Mouse (Mus musculus) neural tube, embryonic 15.5 days (tissue): Measurements from ENCODE around the gene Olfr1115. TPM values are rescaled to one million over a fixed set of nuclear protein-coding genes. Genes with fewer than 3 reads are reported as not detected.
"Not testable (repeated sequence)": the region's sequence is repeated elsewhere in the genome, so short reads cannot be mapped to it uniquely, and the experiment has no call there.

ENCODE experiments used
- ATAC-seq: fragments of 200-750 bp; cut with Nextera tagmentation; 2 replicates; pipeline ENCODE4 v1.8.0; 2017; ENCODE audit warnings: mild to moderate bottlenecking, moderate TSS enrichment, moderate library complexity; ENCODE audit not compliant: low FRiP score
- H3K27ac ChIP-seq: fragments of 300-500 bp; sonication (generic); replicated peaks from 2 replicates; pipeline ENCODE4 v1.5.1; 2015; ENCODE audit warnings: mild to moderate bottlenecking, inconsistent platforms
- H3K27me3 ChIP-seq: fragments of 300-500 bp; sonication (generic); replicated peaks from 2 replicates; pipeline ENCODE4 v1.6.1; 2015; ENCODE audit warnings: inconsistent platforms
- H3K36me3 ChIP-seq: fragments of 300-500 bp; sonication (generic); 2 replicates; pipeline ENCODE4 v1.6.1; 2015; ENCODE audit warnings: inconsistent platforms
- H3K4me1 ChIP-seq: fragments of 300-500 bp; sonication (generic); 2 replicates; pipeline ENCODE4 v1.6.1; 2015; ENCODE audit warnings: inconsistent platforms
- H3K4me2 ChIP-seq: fragments of 300-500 bp; sonication (generic); 2 replicates; pipeline ENCODE4 v1.6.1; 2015; ENCODE audit warnings: inconsistent platforms, mild to moderate bottlenecking, moderate library complexity
- H3K4me3 ChIP-seq: fragments of 300-500 bp; sonication (generic); replicated peaks from 2 replicates; pipeline ENCODE4 v1.5.1; 2015; ENCODE audit warnings: mild to moderate bottlenecking, inconsistent platforms
- H3K9ac ChIP-seq: fragments of 300-500 bp; sonication (generic); replicated peaks from 2 replicates; pipeline ENCODE4 v1.6.1; 2015; ENCODE audit warnings: mild to moderate bottlenecking, inconsistent platforms
- H3K9me3 ChIP-seq: fragments of 300-500 bp; sonication (generic); replicated peaks from 2 replicates; pipeline ENCODE4 v1.6.1; 2016; ENCODE audit warnings: inconsistent platforms
- WGBS: fragments of 180-500 bp; shearing (Covaris S2); methylation state at CpG from one replicate; pipeline ENCODE4 v1.1.7; 2015; ENCODE audit warnings: mixed read lengths; 5-methylcytosine and 5-hydroxymethylcytosine counted together
- microRNA-seq: library from miRNA; unstranded; fragments of <30 nt; microRNA quantifications from one replicate; pipeline ENCODE4, GENCODE M21; 2017
- polyA plus RNA-seq: library from polyadenylated mRNA; unstranded; fragments of >200 nt; fragmentation: Nextera tagmentation; extraction: Ambion mirVana; gene quantifications from 2 replicates; pipeline ENCODE4 v1.2.1, GENCODE M21; 2015

Olfr1115 gene
- polyA plus RNA-seq: not detected in 2 replicates

GRCm38 (mm10) chr2:87247713-87248112 lies at the start of gene Olfr1115:
Gene Olfr1115 (plus strand): TSS chr2:87248013.
- 89% methylated on average over 2 of the region's 2 CpGs for WGBS
- H3K27me3 ChIP-seq: no peaks in the 10 kb centered on the region

GRCm38 (mm10) chr2:87208670-87209069 lies 39.1 kb upstream of the Olfr1115 start, which contains the start of gene Olfr1113:
Gene Olfr1113 (plus strand): TSS chr2:87208970.
- 92% methylated on average over 2 of the region's 2 CpGs for WGBS
- ATAC-seq: no peak
- Histone ChIP-seq H3K27ac (no peak within 1 kb of the TSS), H3K9me3 (no peaks in the 10 kb centered on the region), H3K4me1 (no peaks in the 10 kb centered on the region), H3K27me3 (no peaks in the 10 kb centered on the region), H3K36me3 (no peaks in the 10 kb centered on the region), H3K9ac (no peak within 1 kb of the TSS), H3K4me3 (no peak within 1 kb of the TSS), H3K4me2 (no peak within 1 kb of the TSS)

More at GRCm38 (mm10) chr2:87247713-87248112, at the start of gene Olfr1115:
- no peak within 1 kb of the TSS for H3K4me2 ChIP-seq
- no peak within 1 kb of the TSS for H3K27ac ChIP-seq
- H3K36me3 ChIP-seq: no peaks in the 10 kb centered on the region
- no peaks in the 10 kb centered on the region for H3K9me3 ChIP-seq
- no peak within 1 kb of the TSS for H3K9ac ChIP-seq
- no peak for ATAC-seq
- H3K4me3 ChIP-seq: no peak within 1 kb of the TSS
- H3K4me1 ChIP-seq: no peaks in the 10 kb centered on the region

- no peak for ATAC-seq
Observed at GRCm38 (mm10) chr2:87267234-87267633, 19.4 kb downstream of the Olfr1115 start, which contains the start of gene Olfr1116. Gene Olfr1116 (plus strand): TSS chr2:87267534.

GRCm38 (mm10) chr2:87293977-87294376 lies 46.2 kb downstream of the Olfr1115 start:
- not testable (repeated sequence) for H3K27ac ChIP-seq, H3K36me3 ChIP-seq, H3K9me3 ChIP-seq, ATAC-seq, H3K9ac ChIP-seq, H3K4me3 ChIP-seq, H3K4me2 ChIP-seq, H3K4me1 ChIP-seq, H3K27me3 ChIP-seq

More at GRCm38 (mm10) chr2:87267234-87267633, 19.4 kb downstream of the Olfr1115 start, which contains the start of gene Olfr1116:
- H3K4me3 ChIP-seq: no peak within 1 kb of the TSS
- H3K36me3 ChIP-seq: no peaks in the 10 kb centered on the region
- H3K4me1 ChIP-seq: no peaks in the 10 kb centered on the region
- no peaks in the 10 kb centered on the region for H3K27me3 ChIP-seq
- H3K27ac ChIP-seq: no peak within 1 kb of the TSS
- no peak within 1 kb of the TSS for H3K9ac ChIP-seq
- H3K4me2 ChIP-seq: no peak within 1 kb of the TSS
- 89% methylated on average over 1 of the region's 1 CpGs for WGBS
- H3K9me3 ChIP-seq: no peaks in the 10 kb centered on the region

Small RNAs within 50 kb of the gene (microRNA-seq; reads per million reads assigned to microRNA genes)
- not detected for gene Gm27438

Other genes with a start within 250 kb of the Olfr1115 start
- not detected in 2 replicates for gene Olfr1102, start 249.6 kb upstream of the Olfr1115 start, polyA plus RNA-seq
- not detected in 2 replicates for gene Olfr1104, start 220.9 kb upstream of the Olfr1115 start, polyA plus RNA-seq
- gene Olfr1105, start 211.5 kb upstream of the Olfr1115 start, polyA plus RNA-seq: not detected in 2 replicates
- not detected in 2 replicates for gene Olfr1106, start 195.7 kb upstream of the Olfr1115 start, polyA plus RNA-seq
- gene Olfr1107, start 172.2 kb upstream of the Olfr1115 start, polyA plus RNA-seq: not detected in 2 replicates
- not detected in 2 replicates for gene Olfr1109, start 152.0 kb upstream of the Olfr1115 start, polyA plus RNA-seq
- not detected in 2 replicates for gene Olfr259, start 133.4 kb upstream of the Olfr1115 start, polyA plus RNA-seq
- not detected in 2 replicates for gene Olfr1110, start 107.7 kb upstream of the Olfr1115 start, polyA plus RNA-seq
- not detected in 2 replicates for gene Olfr1111, start 95.4 kb upstream of the Olfr1115 start, polyA plus RNA-seq
- not detected in 2 replicates for gene Olfr1112, start 60.2 kb upstream of the Olfr1115 start, polyA plus RNA-seq
- not detected in 2 replicates for gene Olfr1113, start 39.0 kb upstream of the Olfr1115 start, polyA plus RNA-seq
- not detected in 2 replicates for gene Olfr1116, start 19.5 kb downstream of the Olfr1115 start, polyA plus RNA-seq
- not detected in 2 replicates for gene Olfr1118, start 59.6 kb downstream of the Olfr1115 start, polyA plus RNA-seq
- not detected in 2 replicates for gene Olfr1120, start 106.8 kb downstream of the Olfr1115 start, polyA plus RNA-seq
- gene Olfr1121, start 121.9 kb downstream of the Olfr1115 start, polyA plus RNA-seq: not detected in 2 replicates
- not detected in 2 replicates for gene Olfr1122, start 137.8 kb downstream of the Olfr1115 start, polyA plus RNA-seq
- gene Olfr1123, start 168.6 kb downstream of the Olfr1115 start, polyA plus RNA-seq: not detected in 2 replicates
- 0.10 TPM in 1 of 2 replicates, not detected in the other for gene Olfr1124, start 182.3 kb downstream of the Olfr1115 start, polyA plus RNA-seq
- not detected in 2 replicates for gene Olfr1126, start 205.9 kb downstream of the Olfr1115 start, polyA plus RNA-seq
- gene Pramel7, start 249.1 kb downstream of the Olfr1115 start, polyA plus RNA-seq: not detected in 2 replicates